ENCODE assay signal across 9 mouse cellular contexts in the genomic region with DNA sequence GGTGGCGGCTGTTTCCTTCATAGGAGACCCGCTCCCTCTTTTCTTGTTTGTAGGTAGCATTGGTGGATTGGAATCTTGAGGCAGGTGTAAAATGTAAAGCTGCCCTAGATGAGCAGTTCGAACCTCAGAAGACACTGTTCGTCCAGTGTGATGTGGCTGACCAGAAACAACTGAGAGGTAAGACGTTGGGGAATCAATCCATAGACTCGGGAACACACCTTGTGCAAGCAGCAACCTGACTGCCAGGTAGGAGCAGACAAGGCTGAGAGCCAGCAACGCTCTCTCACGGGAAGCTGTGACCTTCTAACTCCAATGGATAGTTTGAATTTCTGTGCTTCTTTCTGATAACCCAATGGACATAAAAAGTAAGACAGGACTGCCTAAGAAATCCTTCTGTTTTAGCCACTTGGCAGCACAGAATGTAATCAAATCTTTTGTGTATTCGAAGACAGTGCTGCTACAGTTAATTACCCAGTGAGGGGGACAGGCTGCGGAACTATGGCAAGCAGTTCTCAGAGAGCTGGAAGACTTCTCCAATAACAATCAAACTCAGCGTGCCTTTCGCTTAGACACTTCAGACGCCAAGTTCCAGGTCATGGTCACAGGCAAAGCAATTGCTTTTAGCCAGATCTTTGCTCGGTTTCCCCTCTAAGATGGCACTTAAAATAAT. TPM values are rescaled to one million over a fixed set of nuclear protein-coding genes. Genes with fewer than 3 reads are reported as not detected.
DNase-seq lines count a peak whose midpoint lies in the region; ATAC-seq and TF ChIP-seq lines count a peak whose summit lies in the region.
"Had no signal": no experiment of that assay in that cellular context is flagged by ENCODE, and none has a peak within 500 bp of the region (broad histone marks: within the 10 kb centered on the region; RNA-seq: fewer than 3 reads in every experiment).

No protein-coding gene starts in this region.

- TF ChIP-seq CTCF in layer of hippocampus, adult 2 months (conservative IDR thresholded peaks at IDR 0.05), result no peak
- no peak for TF ChIP-seq CTCF in midbrain, postnatal 0 days (IDR thresholded peaks at IDR 0.05)

- peaks cover 5% of the 10 kb centered on the region for H3K4me1 ChIP-seq in embryonic facial prominence, embryonic 14.5 days (ENCODE audit: control insufficient read depth, insufficient read depth, low read length)
- H3K4me1 ChIP-seq in hindbrain, embryonic 16.5 days (ENCODE audit: control insufficient read depth, insufficient read depth, low read depth, low read length), result peaks cover 15% of the 10 kb centered on the region; the same call in 1 of the 2 replicates
- peaks cover 4% of the 10 kb centered on the region; the same call in 1 of the 2 replicates for H3K4me1 ChIP-seq in midbrain, postnatal 0 days (ENCODE audit: insufficient read depth, low read length)

- peak; percentile 20; the same call in 1 of the 2 replicates for ATAC-seq in embryonic facial prominence, embryonic 14.5 days (ENCODE audit: low read depth)
- peak; percentile 47; the same call in 1 of the 2 replicates for ATAC-seq in hindbrain, embryonic 16.5 days
- ATAC-seq in midbrain, postnatal 0 days (ENCODE audit: low FRiP score), result no peak
- ATAC-seq in inflammation-experienced regulatory T-cells, adult 6 months, result no peak

- H3K36me3 ChIP-seq in embryonic facial prominence, embryonic 14.5 days (ENCODE audit: control insufficient read depth, insufficient read depth, low read length), result no peaks in the 10 kb centered on the region
- no peaks in the 10 kb centered on the region for H3K36me3 ChIP-seq in hindbrain, embryonic 16.5 days (ENCODE audit: control insufficient read depth, insufficient read depth, low read length)
- H3K36me3 ChIP-seq in midbrain, postnatal 0 days (ENCODE audit: insufficient read depth, low read length), result no peaks in the 10 kb centered on the region

- H3K27ac ChIP-seq in layer of hippocampus, adult 2 months, result no peak overlapping the region; the same call in 1 of the 2 replicates
- H3K27ac ChIP-seq in embryonic facial prominence, embryonic 14.5 days (replicated peaks; ENCODE audit: low read depth, low read length), result no peak overlapping the region
- no peak overlapping the region for H3K27ac ChIP-seq in hindbrain, embryonic 16.5 days (ENCODE audit: low read depth, low read length)
- no peak overlapping the region for H3K27ac ChIP-seq in midbrain, postnatal 0 days (ENCODE audit: low read depth, low read length)

- intact Hi-C loops in gastrocnemius, postnatal 36 days (cut with DNase I), result no loop called here

- peak overlapping the region; percentile 59 for H3K4me3 ChIP-seq in layer of hippocampus, adult 2 months
- H3K4me3 ChIP-seq in embryonic facial prominence, embryonic 14.5 days (ENCODE audit: low read depth, low read length), result peak overlapping the region; percentile 52
- peak overlapping the region; percentile 69 for H3K4me3 ChIP-seq in hindbrain, embryonic 16.5 days (ENCODE audit: low read length)
- H3K4me3 ChIP-seq in midbrain, postnatal 0 days (ENCODE audit: low read depth, low read length), result peak overlapping the region; percentile 51
- H3K4me3 ChIP-seq: myocyte had no signal

- 16% methylated on average over 14 of the region's 14 CpGs for WGBS in embryonic facial prominence, embryonic 14.5 days
- WGBS in hindbrain, embryonic 16.5 days, result 17% methylated on average over 14 of the region's 14 CpGs
- 24% methylated on average over 14 of the region's 14 CpGs for WGBS in midbrain, postnatal 0 days

- DNase-seq in layer of hippocampus, adult 2 months (ENCODE audit: low spot score in 2 of 2), result no peak
- no peak for DNase-seq in layer of hippocampus, postnatal 36 days
- DNase-seq in embryonic facial prominence, embryonic 14.5 days (ENCODE audit: low spot score), result peak; percentile 19
- peak; percentile 26 for DNase-seq in midbrain, postnatal 0 days (ENCODE audit: low spot score)
- no peak for DNase-seq in gastrocnemius, postnatal 36 days
- no peak for DNase-seq in testis, postnatal 14 days (ENCODE audit: low spot score)

- H3K9me3 ChIP-seq in embryonic facial prominence, embryonic 14.5 days (ENCODE audit: control insufficient read depth, low read length), result no peaks in the 10 kb centered on the region
- H3K9me3 ChIP-seq in hindbrain, embryonic 16.5 days (ENCODE audit: control insufficient read depth, low read length), result no peaks in the 10 kb centered on the region
- H3K9me3 ChIP-seq in midbrain, postnatal 0 days (ENCODE audit: low read length), result no peaks in the 10 kb centered on the region

- peaks cover 5% of the 10 kb centered on the region; the same call in 1 of the 2 replicates for H3K27me3 ChIP-seq in embryonic facial prominence, embryonic 14.5 days (replicated peaks; ENCODE audit: control insufficient read depth, insufficient read depth, low read length)
- 0 out of 2 replicates have a peak, but pooled peaks cover 2% of the 10 kb centered on the region for H3K27me3 ChIP-seq in hindbrain, embryonic 16.5 days (replicated peaks; ENCODE audit: control insufficient read depth, insufficient read depth, low read length)
- no peaks in the 10 kb centered on the region for H3K27me3 ChIP-seq in midbrain, postnatal 0 days (ENCODE audit: insufficient read depth, low read length)

- H3K4me2 ChIP-seq in embryonic facial prominence, embryonic 14.5 days (ENCODE audit: low read depth, low read length), result peak overlapping the region; percentile 78
- peak overlapping the region; percentile 98 for H3K4me2 ChIP-seq in hindbrain, embryonic 16.5 days (ENCODE audit: low read length)
- peak overlapping the region; percentile 90 for H3K4me2 ChIP-seq in midbrain, postnatal 0 days (ENCODE audit: low read depth, low read length, poor library complexity, severe bottlenecking)

- H3K9ac ChIP-seq in embryonic facial prominence, embryonic 14.5 days (ENCODE audit: low read depth, low read length), result peak overlapping the region; percentile 66
- peak overlapping the region; percentile 76 for H3K9ac ChIP-seq in hindbrain, embryonic 16.5 days (ENCODE audit: low read depth, low read length)
- H3K9ac ChIP-seq in midbrain, postnatal 0 days (replicated peaks; ENCODE audit: low read length, poor library complexity, severe bottlenecking), result peak overlapping the region; percentile 54

RNA-seq across cellular contexts. Expression of a gene that starts 0.6 kb away (rescaled TPM):
- 1 to 10 TPM; 3.0 to 4.4 TPM for total RNA-seq in layer of hippocampus, adult 2 months (2021)
- 1 to 10 TPM; 1.7 to 4.3 TPM for total RNA-seq in layer of hippocampus, postnatal 36 days (2021)
- 32.8 and 36.8 TPM in 2 replicates for polyA plus RNA-seq in embryonic facial prominence, embryonic 14.5 days (2014; fragmentation: Nextera tagmentation; extraction: Ambion mirVana)
- polyA plus RNA-seq in hindbrain, embryonic 16.5 days (2015; fragmentation: Nextera tagmentation; extraction: Ambion mirVana), result 7.6 and 8.9 TPM in 2 replicates
- total RNA-seq in midbrain, postnatal 0 days (2014; rRNA removed), result 1.4 and 6.7 TPM in 2 replicates
- 3.6 and 3.9 TPM in 2 replicates for polyA plus RNA-seq in midbrain, postnatal 0 days (2015; fragmentation: Nextera tagmentation; extraction: Ambion mirVana)
- 1 to 10 TPM; 1.0 to 1.8 TPM for total RNA-seq in gastrocnemius, postnatal 36 days (2021)
- polyA plus RNA-seq in inflammation-experienced regulatory T-cells, adult 6 months (2017; shearing (Covaris generic)), result 1 to 10 TPM in 1 of 3 experiments, not detected in 2; 1.1 TPM

Comparison
In these comparisons a context has a peak if more than half of its experiments do, and no peak if none do; other contexts are left out.
1. DNase-seq: peak in embryonic facial prominence, embryonic 14.5 days (single experiment) and midbrain, postnatal 0 days (single experiment); none in layer of hippocampus, adult 2 months (0 of 2), layer of hippocampus, postnatal 36 days (0 of 2), gastrocnemius, postnatal 36 days (0 of 2) and testis, postnatal 14 days (single experiment).
2. ATAC-seq: peak in embryonic facial prominence, embryonic 14.5 days (single experiment) and hindbrain, embryonic 16.5 days (single experiment); none in midbrain, postnatal 0 days (single experiment) and inflammation-experienced regulatory T-cells, adult 6 months (single experiment).
3. Peak in every context shown above with its lines, with median percentiles within 50 percentile points of each other: H3K4me3 ChIP-seq, H3K4me2 ChIP-seq and H3K9ac ChIP-seq.